Mouse (Mus musculus) adipocyte (in vitro differentiated cells): Measurements from ENCODE around the gene Btbd35f9.
"Not testable (repeated sequence)": the region's sequence is repeated elsewhere in the genome, so short reads cannot be mapped to it uniquely, and the experiment has no call there.

ENCODE experiments used
- DNase-seq: peaks from one replicate; pipeline ENCODE4 v3.0.0-alpha.2; 2016; ENCODE audit warnings: low spot score

Gene Btbd35f9

GRCm38 (mm10) chrX:34161399-34161798, at the start of gene Btbd35f9:
Btbd35f9 (minus strand) TSS chrX:34161499.
- not testable (repeated sequence) for DNase-seq
